Mouse (Mus musculus) v-Abl transformed pro-B cells (cell line): ENCODE measurements around the gene Tmem270.

Experiments used
- in situ Hi-C, 2 experiments: fragments of 400-800 bp; cut with MboI; formaldehyde crosslinking; loops; one replicate each; pipeline ENCODE4 v1.15.1; 2025; ENCODE audit not compliant: unreplicated experiment in 2 of 2

The Tmem270 gene

DNA sequence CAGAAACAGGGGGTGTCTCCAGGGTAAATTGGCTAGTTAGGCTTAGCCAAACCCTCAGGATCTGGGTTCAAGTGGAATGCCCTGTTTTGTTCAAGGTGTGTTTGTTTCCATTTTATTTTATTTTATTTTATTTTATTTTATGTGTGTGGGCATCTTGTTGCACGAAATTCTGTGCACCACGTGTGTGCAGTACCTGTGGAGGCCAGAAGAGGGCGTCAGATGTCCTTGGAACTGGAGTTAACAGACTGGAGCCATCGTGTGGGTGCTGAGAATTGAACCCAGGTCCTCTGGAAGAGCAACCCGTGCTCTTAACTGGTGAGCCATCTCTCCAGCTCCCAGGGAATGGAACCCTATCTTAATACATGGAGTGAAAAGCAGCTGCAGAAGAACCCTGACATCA, 13.8 kb downstream of the Tmem270 start:
- in situ Hi-C loops: no loop called here

DNA sequence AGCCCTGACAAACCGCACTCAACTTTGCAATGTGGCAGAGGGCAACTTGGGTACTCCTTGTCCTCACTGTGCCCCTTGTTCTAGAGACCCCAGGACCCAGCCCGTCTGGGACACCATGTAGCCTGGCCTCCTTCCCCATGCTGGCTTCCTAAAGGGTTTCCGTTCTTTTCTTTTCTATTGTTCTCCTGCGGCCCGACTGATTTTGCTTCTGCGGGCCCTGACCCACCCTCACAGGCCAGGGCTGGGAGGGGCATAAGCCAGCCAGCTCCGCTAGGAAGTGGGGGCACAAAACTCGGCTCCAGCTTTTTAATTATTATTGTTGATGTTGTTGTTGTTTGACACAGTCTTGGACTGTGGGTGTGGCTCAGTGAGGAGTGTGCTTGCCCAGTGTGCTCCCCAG, 15.0 kb downstream of the Tmem270 start:
- in situ Hi-C loops: no loop called here

DNA sequence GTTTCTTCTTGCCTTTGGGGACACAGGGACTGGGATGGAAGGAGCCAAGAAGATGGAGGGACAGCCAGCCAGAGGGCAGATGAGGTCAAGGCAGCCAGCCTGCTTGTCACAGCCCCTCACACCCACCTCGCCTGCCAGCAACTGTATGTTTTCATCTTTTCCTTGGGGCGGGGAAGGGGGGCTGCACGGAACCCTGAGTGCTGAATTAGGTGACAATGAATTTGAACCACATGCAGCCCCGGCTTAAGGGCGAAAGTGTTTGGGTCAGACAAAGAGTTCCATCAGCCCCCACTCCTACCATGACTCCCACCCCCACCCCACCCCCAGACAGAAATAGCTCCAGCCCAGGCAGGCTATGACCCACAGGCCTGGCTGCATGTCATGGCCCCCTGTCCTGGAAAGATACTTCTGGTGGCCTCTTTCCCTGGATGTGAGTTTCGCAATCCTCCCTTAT, 15.9 kb downstream of the Tmem270 start:
- in situ Hi-C loops: no loop called here

DNA sequence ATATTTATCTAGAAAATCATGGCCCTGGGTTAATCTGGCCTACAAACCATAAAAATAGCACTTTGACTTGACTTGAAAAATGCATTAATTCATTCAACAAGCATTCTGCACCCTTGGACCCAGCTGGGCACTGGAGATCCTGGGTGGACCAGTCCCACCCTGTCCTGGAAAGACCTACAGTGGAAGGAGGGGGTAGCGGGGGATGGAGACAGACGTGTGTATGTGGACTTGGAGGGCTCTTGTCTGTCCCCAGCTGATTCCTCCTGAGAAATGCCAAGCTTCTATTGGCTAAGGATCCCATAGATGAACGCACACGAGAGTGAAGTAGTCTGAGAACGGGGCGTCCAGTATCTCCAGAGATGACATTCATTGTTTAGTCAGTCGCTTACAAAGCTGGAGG, 18.0 kb downstream of the Tmem270 start:
- in situ Hi-C loops: no loop called here

DNA sequence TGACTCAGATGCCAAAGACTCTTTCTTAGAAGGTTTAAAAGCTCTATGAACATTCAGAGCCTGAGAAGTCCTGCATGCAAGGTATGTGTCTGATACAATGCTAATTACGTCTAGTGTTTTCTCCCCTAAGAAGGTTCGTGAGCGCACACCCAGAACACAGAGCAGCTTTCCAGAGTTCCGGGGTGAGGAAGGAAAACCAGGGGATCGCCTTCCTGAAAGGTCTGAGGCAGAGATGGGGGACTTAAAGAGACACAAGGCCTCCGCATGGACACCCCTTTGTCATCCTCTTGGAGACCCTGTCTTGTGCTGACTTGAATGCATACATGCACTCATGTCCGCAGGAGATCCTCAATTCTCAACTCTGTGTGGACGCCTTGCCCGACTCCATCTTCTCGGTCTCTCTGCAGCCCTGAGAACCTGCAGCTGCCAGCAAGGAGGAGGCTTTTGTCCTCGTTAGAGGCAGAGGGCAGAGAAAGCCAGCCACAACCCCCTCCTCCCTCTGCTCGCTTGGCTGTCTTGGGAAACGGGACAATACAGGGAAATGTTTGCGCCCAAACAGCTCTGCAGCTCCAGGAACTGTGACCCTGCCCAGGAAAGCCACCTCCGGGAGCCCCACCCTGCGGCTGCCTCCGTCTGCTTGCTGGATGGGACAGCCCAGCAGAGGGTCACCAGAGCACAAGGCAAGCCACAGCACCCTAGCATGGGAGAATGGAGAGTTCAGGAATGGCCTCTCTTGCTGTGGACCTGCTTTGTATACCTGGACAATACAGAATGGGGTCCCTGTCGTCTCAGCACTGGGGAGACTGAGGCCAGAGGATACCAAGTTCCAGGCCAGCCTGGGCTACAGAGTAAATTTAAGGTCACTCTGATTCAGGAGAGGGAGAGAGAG, 18.8 kb downstream of the Tmem270 start:
- in situ Hi-C loops: no loop called here

DNA sequence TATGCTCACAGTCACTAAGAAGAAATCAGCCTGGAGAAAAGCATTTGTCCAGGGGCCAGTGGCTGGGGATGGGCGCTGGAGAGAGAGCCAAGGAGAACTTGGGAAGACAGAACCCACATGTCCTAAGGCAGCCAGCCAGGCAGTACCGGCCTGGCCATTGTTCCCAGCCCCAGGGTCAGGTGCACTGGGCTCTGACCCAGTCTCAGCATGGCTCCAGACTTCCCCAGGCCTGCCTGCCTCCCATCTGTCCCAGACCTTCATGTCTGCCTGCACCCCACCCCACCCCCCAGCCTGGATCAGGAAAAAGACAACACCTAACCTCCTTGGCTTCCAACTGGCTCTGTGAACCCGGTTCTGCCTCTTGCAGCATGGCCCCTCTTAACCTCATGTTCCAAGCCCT, 23.5 kb downstream of the Tmem270 start:
- in situ Hi-C loops: no loop called here

DNA sequence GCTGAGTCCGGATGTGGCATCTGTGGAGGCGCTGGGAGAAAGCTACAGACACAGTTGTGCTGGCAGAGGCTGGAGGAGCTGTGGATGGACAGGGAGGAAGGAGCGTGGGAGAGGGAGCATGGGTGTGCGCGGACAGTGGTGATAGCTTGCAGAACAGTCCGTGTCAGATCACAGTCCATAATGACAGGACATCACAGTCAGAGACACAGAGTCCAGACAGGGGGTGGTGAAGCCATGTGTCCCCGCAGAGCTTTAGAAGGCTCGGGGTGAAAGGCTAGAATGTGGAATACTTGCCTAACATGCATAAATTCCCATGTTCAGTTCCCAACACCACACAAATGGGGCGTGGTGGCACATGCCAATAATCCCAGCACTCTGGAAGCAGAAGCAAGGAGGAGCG, 29.7 kb downstream of the Tmem270 start:
- in situ Hi-C loops: no loop called here

DNA sequence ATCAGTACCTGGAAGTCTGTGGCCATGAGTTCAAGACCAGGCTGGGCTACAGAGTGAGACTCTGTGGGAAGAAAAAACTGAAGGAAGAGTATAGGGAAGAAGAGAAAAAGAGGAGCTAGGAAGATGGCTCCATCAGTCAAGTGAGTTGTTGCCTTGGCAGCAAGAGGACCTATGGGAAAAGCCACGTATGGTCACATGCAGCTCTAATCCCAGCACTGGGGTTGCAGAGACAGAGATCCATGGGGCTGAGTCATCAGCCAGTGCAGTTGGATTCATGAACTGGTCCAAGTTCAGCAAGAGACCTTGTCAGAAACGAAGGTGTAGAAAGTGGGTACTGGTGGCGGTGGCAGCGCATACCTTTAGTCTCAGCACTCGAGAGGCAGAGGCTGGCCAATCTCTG, 31.3 kb downstream of the Tmem270 start:
- in situ Hi-C loops: no loop called here

DNA sequence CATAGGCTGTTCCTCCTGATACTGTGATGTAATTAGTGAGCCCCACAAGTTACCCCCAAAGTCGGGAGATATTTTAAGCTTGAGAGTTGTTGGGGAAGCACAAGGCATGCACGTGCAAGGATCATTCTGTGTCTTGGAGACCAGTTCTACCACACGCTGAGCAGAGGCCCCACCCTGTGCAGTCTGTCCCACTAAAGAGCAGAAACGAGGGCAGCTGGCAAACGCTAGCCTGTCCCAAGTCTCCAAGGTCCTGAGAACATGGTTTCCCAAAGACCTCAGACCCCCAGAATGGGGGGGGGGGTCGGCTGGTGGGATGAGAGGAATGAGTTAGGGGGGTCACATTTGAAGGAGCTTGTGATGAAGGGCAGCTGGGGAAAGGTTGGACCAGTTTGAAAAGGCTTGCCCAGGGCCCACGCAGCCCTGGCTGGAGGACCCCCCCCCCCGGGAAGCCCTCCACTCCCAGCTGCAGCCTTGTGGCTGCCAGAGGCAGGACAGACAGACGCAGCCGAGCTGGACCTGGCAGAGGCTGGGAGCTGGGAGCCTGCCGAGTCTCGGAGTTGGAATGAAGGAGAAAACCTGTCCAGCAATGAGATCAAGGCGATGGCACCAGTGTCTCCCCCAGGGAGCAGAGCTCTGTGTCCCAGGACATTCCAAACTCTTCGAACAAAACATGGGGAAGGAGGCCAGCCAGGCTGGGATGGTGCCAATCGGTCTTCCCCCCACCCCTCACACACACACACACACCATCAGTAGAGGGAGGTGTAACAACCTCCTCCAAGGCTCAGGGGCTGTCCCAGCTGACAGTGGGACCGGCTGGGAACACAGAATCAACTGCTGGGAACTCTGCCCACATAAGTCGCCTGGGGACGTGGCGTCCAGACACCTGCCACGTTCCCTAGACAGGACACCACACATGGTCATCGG, 32.3 kb downstream of the Tmem270 start:
- in situ Hi-C loops: no loop called here

DNA sequence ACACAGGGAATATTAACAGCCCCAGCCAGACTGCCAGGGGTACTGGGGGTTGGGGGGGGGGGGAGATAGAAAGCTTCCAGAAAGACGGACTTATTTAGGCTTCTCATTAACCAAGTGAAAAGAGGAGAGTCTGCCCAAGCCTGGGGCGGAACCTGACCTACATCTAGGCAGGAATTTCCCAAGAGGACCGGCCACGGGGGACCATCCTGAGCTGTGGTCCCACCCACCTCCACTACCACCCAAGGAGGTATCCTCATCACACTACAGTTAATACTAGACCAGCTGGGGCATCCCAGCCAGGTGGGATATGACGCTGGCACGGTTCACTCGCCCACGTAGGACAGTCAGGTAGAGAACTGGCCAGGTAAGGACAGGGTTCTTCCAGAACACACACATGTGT, 33.5 kb downstream of the Tmem270 start:
- in situ Hi-C loops: no loop called here

DNA sequence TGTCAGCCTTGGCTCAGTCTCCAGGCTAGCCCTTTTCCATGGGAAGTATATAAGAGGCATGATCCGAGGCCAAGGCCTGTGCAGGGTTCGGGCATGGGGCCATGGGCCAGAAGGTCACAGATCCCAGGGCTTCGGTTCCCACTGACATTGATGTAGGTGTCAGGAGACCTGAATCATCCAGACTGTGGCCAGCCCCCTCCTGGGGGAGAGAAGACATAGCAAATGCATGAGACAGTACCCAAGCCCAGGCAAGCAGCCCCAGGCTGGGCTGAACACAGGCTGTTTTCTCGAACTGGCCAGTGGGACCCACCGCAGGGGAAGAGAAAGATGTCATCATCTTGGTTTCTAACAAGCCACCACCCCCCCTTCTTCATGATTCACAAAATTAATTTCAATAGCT, 33.9 kb downstream of the Tmem270 start:
- in situ Hi-C loops: no loop called here

DNA sequence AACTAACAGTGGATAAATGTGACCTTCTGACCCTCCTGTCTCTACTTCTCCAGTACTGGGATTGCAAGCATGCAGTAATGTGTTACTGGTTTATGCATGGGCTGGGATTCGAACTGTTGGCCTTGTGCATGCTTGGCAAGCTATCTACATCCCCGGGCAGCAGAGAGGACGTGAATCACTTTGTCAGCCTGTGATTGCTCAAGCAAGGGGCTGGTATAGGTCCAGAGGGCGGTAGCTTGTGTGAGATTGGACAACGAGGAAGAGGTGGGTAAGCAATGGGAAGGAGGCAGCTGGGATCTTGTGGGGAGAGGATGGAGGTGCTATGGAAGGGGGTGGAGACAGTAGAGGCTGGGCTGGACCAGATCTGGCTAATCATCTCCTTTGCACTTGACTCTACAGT, 38.0 kb downstream of the Tmem270 start:
- in situ Hi-C loops: no loop called here

DNA sequence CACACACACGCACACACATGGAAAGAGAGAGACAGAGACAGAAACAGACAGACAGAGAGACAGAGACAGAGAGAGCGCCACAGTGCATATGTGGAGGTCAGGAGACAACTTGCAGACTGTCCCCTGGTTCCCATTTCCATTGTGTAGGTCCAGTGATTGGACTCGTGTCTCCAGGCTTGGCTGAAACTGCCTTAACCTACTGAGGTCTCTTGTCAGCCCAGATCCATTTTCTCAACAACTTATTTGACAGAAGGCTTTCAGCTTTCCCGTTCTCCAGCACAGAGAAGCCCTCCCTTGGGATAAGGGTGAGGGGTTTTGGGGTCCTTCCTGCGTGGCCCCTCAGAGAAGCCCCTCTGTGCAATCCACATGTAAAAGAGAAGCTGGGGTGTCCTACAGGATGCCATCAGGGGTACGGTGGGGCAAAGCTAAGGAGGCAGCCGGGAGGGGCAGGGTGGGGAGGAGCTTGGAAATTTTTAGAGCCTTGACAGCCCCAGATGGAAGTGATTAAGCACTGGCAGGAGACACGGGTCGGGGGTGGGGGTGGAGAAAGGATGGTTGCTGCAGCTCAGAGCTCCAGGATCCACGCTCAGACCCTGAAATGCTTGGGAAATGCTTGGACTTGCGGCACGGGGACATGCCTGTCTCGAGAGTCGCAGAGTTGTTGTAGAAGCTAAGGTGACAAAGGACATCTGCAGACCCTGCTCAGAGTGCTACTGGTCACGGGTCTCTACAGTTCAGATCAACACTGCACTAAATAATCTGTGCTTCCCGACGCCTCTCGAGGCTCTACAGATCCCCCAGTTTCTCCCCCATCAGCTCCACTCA, 39.0 kb downstream of the Tmem270 start:
- in situ Hi-C loops: no loop called here

DNA sequence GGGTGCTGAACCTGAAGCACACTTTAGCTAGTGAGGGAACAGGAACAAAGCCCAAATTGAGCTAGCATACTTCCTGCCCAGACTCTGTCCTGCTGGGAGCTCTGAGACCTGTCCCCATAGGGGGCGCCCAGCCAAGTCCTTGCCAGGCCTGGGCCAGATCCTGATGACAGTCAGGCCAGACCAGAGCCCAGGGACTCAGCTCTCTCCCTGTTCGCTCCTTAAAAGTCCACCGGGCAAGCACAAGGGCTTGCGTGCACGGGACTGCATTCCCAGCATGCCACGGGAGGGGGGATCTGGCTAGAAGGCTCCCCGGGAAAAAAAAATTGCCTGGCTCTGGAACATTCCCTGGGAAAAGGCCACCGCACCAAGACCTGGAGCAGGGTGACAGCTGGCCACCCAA, 41.4 kb downstream of the Tmem270 start:
- in situ Hi-C loops: no loop called here

DNA sequence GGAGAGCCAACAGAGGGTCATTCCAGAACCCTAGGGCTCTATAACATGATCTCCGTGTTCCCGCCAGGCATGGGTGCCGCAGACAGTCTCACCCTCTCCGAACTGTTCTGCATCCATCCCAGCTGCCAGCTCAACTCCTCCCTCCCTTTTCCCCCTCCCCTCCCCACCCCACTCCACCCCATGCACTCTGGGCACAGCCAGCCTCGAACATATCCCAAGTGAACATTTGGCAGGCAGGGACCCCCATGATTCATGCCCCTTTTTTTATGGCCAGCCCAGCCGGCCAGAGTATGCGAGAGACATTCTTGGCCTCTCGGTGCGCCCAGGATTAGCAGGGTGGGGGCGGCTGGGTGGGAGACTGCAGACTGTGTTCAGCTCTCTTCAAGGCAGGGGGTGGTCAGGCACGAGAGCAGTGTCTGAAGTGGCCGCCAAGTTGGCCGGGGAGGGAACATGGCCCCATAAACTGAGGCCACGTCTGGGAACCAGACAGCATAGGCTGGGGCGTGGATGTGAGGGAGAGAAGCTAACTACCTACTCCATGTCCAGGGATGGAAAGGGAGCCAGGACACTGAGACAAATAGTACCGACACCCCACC, 44.5 kb downstream of the Tmem270 start:
- in situ Hi-C loops: no loop called here

DNA sequence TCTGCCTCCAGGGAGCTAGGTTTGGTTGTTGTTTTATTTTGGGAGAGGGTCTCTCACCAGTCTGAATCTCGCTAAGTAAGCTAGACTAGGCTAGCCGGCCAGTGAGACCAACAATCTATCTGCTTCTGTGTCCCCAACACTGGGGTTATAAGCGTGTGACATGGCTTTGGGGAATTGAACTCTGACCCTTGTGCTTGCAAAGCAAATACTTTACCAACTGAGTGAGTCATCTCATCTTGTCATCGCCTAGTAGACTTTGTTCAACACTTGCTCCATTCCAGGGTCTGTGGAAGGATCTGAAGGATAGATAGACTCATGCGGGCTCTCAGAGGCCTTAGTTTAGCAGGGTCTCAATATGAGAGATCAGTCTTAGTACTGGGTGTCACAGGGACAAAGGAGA, 47.3 kb downstream of the Tmem270 start:
- in situ Hi-C loops: no loop called here

DNA sequence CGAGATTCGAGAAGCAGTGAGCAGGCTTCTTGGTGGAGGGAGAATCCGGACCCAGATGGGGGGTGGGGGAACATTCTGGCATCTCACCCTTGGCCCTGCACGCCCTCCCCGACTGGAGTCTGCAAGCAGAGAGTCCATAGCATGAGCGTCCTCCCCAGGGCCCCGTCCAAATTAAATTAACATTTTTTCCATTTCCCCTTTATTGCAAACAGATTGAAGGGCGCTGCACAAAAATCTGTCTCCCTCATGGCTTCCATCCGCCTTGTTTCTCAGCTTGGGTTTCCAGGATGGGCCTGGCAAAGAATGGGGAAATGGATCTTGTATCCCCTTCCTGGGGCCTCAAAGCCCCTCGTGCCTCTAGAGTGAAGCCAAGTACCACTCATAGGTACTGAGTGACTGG, 48.2 kb downstream of the Tmem270 start:
- in situ Hi-C loops: no loop called here

DNA sequence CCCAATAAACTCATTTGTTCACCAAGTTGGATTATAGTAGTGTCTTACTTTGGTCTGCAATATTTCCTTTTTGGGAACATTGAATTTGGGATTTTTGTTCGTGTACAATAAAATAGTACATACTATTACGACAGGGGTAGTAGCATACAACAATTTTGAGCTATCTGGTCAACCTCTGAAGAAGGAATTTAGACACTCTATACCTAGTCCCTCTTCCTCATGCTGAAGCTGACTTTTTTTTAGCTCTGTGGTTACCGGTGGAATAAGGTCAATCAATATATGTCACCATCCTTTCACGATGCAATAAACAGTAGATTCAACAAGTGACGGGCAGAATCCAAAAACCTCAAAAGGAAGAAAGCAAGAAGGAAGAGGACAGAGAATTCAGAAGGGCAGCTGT, 53.7 kb downstream of the Tmem270 start:
- in situ Hi-C loops: no loop called here
